Mouse (Mus musculus) left cerebral cortex, postnatal 14 days (tissue): Measurements from ENCODE around the gene Olfr90. TPM values are rescaled to one million over a fixed set of nuclear protein-coding genes. Genes with fewer than 3 reads are reported as not detected.

ENCODE experiments used
- DNase-seq, 2 experiments: peaks; one replicate each; pipeline ENCODE4 v3.0.0; 2021 to 2022; ENCODE audit warnings: low spot score in 2 of 2, mixed read lengths in 1 of 2
- intact Hi-C: fragments of 180-260 bp; cut with DNase I; formaldehyde crosslinking; loops from one replicate; pipeline ENCODE4 v1.15.1; 2025
- total RNA-seq, 2 experiments: library from RNA; stranded (reverse); gene quantifications; 2 replicates each; pipeline ENCODE4 v1.2.3; 2021

Gene Olfr90
- total RNA-seq, 2 experiments from 2014 or later = 0.13 TPM; not detected in 1

DNA sequence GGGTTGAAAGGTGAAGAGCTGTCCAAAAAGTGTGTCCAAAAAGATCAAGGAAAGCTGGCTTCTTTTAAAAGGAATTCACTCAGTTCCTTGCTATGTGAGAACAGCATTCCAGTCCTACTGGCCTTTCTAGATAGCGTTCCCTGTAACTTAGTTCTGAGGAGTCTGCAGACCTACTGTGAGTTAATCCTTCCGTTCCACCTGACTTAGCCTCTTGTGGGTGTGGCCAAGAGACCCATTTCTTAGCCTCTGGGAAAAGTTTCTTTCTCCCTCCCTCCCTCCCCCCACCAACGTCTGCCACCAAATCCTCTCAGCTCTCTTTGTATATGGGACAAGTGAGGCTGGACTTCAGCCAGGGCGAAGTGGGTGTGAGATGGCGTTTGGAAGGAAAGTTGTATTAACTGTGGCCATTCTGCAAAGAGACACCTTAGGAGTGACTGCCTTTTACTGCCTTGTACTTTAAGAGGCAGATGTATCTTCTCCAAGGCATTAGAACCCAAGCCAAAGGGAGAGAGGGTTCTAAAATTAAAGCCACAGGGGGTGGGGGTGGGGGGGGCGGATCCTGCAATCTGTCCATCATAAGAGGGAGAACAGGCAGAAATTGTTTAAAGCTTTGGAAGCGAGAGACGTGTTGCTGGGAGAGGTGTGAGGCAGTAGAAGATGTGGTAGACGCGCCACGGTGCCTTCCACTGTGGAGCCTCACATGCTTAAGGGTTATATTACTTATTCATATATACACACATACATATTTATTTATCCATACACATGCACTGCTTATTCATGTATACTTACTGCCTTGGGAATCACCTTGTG lies 24.4 kb downstream of the Olfr90 start:
- intact Hi-C loops = no loop called here
- no peak for DNase-seq

DNA sequence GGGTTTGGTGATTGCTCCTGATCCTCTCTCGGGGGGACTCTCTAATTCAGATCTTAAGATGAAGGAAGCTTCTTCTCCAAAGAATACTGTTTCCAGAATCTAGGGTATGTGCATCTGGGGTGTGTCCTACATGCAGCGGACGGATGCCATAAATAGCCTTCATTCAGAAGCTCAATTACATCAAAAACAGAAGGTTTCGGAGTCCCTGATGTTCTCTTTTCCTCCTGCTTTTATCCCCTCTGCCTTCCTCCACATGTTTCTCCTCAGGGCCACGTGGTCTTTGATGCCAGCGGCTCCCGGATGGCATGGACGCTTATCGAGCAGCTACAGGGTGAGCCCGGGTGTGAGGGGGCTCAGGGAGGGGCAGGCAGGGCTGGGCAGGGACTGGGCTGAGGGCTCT lies 25.2 kb downstream of the Olfr90 start:
- no peak for DNase-seq
- intact Hi-C loops = no loop called here

DNA sequence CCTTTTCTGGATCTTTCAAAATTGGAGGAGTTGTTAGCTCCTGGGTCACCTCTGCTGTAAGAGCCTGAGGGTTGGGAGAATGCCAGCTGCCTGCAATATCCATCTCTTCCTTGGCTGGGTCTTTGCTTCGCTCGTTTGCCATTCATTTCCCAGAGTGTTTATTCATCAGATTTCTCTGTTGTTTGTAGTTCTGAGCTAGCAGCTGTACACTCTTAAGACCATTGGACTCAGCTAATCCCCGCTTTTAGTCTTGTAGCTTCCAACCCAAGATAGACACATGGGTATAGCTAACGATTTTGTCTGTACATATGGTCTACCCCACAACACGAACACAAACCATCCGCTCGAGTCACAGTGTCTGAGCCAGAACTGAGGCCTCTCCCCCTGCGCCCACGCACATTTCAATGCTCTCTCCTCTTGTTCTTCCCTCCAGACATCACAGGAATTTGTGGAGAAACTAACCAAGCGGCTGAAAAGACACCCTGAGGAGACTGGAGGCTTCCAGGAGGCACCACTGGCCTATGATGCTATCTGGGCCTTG lies 26.1 kb downstream of the Olfr90 start:
- no peak for DNase-seq
- intact Hi-C loops = no loop called here

DNA sequence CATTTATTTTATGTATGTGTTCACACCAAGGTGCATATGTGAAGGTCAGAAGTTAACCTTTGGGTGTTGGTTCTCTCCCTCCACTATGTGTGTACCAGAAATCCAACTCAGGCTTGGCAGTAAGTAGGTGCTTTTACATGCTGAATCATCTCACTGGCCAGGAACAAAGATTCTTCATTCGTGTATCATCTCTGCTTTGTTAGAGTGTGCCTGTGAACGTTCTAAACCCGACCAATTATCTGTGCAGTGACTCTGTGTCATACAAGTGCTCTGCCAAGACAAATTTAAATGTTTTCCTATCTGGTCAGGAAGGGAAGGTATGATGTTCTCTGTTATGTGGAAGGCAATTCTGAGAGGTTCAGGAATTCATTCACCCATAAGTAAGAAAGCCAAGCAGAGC lies 26.9 kb downstream of the Olfr90 start:
- no peak for DNase-seq
- intact Hi-C loops = no loop called here

DNA sequence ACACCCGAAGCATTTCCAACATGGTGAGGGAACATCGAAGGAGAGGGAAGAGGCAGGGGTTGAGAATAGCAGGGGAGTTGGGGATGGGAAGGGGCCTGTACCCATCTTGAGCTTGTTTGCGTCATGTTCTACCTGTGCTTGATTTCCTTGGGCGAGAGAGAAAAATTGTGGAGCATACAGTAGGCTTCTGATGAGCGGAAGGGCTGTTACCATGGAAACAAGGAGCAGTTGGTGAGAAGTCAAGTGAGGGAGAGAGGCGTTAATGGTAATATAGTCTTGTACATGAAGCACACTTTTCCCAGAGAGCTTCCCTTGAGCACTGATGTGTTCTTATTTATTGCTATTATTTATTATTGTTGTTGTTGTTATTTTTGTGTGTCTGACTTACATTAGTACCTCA lies 31.3 kb downstream of the Olfr90 start:
- intact Hi-C loops = no loop called here
- DNase-seq = no peak

DNA sequence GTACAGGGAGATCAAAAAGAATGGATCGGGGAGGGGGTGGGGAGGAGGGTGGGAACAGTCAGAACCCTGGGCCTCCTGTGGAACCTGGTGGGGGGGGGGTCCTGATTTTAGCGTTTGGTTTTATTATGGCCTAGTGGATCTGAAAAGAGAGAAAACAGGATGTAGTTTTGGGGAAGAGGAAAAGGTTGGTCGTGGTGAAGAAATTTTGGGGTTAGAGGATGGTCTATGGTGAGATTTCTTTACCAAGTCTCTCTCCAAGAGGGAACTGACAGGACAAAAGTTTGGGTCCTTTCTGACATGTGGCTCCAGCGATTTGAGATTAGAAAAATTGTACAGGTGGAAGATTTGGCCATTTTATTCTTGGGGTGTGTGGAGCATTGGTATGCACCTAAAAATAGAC lies 36.6 kb downstream of the Olfr90 start:
- no peak for DNase-seq
- intact Hi-C loops = loop anchor here (2.0 kb wide), 1 partner anchor 27 kb away; no protein-coding TSS in a partner anchor

DNA sequence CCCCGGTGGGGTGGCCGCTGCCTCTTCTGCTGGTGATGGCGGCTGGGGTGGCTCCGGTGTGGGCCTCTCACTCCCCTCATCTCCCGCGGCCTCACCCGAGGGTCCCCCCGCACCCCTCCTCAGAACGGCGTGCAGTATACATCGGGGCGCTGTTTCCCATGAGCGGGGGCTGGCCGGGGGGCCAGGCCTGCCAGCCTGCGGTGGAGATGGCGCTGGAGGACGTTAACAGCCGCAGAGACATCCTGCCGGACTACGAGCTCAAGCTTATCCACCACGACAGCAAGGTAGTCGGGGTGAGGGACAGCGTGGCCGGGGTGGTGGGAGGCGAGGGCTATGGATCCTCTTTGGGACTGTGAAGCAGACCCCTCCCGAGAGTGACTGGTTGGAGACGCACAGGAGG lies 37.4 kb downstream of the Olfr90 start:
- DNase-seq = no peak
- intact Hi-C loops = loop anchor here (2.0 kb wide), 1 partner anchor 28 kb away; no protein-coding TSS in a partner anchor

DNA sequence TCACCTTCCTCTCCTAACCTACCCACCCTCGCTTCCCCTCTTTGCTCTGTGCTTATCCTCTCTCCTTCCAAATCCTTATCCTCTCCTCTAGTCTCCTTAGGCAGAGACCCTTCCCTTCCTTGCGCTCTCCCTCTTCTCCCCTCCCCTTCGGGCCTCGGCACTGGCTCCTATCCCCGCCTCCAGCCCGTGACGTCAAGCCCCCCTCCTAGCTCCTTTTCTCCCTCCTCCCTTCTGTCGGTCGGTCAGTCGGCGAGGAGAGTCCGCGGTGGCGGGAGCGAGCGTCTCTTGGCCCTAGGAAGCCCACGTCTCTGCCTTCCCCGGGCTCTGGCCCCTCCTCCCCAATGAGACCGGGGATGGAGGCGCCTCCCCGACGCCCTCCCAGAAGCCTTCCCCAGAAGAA lies 37.9 kb downstream of the Olfr90 start:
- intact Hi-C loops = loop anchor here (2.0 kb wide), 1 partner anchor 28 kb away; no protein-coding TSS in a partner anchor
- peak; percentile 85 to 94 for DNase-seq

DNA sequence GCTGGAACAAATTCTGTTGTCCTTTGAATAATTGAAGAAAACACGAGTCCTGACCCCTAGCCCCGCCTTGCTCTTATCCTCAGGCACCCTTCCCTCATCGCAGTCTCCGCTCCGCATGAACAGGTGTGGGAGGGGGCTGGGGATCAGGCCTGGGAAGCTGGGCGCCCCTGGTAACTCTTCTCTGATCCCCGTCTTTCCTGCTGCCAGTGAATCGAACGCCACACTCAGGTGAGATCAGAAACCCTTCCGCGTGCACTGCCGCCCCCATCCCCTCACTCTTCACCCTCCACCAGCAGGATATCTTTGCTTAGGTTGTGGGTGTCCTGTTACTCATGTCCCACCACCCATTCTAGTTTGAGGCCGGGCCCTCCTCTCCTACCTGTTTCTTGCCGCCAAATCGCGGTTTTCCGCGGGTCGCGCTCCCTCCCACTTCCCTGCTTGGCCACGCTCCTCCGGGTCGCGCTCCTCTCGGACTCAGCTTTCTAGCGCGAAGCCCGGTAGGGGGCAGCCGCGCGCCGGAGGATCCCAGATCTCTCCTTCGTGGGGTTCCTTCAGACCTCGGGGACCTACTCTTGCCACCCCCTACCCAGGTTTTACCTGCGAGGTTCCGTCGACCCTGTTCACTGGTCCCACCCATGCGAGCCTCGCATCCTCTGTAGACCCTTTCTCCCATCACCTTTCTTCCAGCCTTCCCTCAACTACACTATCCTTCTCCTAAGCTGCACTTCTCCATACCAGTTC lies 38.6 kb downstream of the Olfr90 start:
- DNase-seq = peak; percentile 75 to 84

DNA sequence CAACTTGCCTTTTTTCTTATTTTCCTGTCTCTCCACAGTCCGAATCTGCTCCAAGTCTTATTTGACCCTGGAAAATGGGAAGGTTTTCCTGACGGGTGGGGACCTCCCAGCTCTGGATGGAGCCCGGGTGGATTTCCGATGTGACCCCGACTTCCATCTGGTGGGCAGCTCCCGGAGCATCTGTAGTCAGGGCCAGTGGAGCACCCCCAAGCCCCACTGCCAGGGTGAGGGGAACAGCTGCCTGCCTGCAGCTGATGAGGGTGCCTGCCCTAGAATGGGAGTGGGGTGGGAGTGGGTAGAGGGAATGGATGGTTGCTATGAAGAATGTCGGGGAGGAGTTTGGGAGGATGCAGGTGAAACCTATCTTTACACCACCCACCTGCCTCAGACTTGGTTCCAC lies 39.9 kb downstream of the Olfr90 start:
- DNase-seq = no peak
- intact Hi-C loops = loop anchor here (2.0 to 5.0 kb wide), 2 partner anchors 91 to 134 kb away; partner anchors contain the start of genes Znrd1 and Znrd1as

More for the DNA sequence above, 38.6 kb downstream of the Olfr90 start:
- intact Hi-C loops = loop anchor here (2.0 to 5.0 kb wide), 3 partner anchors 29 to 135 kb away; partner anchors contain the start of genes Znrd1 and Znrd1as

DNA sequence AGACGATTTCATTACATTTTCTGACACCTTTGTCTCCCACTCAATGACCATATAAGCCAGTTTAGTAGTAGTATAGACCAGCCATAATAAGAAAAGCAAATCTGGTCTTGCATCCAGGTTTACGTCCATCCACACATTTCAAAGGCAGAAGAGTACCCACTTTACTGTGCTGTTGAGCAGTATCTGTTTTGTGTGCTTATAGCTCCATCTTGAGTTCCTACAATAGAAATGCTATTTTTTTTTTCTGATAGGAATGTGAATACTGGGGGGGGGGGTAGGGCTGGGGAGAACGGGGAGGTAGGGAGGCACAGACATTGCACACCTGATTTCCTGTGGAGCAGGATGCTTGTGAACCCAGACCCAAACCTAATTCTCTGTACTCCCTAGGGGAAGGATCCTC lies 40.3 kb downstream of the Olfr90 start:
- intact Hi-C loops = loop anchor here (2.0 to 5.0 kb wide), 3 partner anchors 45 to 133 kb away; partner anchors contain the start of genes Znrd1 and Znrd1as
- no peak for DNase-seq

DNA sequence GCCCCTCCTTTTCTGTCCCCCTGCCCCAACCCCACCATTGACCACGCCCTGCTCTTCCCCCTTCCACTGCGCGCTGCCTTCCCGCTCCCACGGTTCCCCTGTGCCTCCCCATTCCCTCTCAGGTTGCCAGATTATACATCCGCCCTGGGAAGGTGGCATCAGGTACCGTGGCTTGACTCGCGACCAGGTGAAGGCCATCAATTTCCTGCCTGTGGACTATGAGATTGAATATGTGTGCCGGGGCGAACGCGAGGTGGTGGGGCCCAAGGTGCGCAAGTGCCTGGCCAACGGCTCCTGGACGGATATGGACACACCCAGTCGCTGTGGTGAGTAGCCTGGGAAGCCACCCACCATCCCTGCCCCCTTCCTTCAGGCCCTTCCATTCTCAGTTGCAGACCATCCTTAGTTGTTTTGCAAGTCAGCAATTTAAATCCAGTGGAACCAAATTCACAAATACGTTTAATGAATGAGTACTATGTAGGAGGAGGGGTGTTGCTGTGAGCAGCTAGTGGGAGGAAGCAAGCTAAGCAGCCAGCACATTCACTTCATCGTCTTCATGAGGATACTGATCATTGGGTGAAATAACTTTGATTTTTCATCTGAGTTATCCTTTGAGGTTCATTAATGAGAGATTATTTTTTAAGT lies 40.8 kb downstream of the Olfr90 start:
- intact Hi-C loops = loop anchor here (2.0 to 5.0 kb wide), 2 partner anchors 45 to 90 kb away; partner anchors contain the start of genes Znrd1 and Znrd1as
- no peak for DNase-seq

DNA sequence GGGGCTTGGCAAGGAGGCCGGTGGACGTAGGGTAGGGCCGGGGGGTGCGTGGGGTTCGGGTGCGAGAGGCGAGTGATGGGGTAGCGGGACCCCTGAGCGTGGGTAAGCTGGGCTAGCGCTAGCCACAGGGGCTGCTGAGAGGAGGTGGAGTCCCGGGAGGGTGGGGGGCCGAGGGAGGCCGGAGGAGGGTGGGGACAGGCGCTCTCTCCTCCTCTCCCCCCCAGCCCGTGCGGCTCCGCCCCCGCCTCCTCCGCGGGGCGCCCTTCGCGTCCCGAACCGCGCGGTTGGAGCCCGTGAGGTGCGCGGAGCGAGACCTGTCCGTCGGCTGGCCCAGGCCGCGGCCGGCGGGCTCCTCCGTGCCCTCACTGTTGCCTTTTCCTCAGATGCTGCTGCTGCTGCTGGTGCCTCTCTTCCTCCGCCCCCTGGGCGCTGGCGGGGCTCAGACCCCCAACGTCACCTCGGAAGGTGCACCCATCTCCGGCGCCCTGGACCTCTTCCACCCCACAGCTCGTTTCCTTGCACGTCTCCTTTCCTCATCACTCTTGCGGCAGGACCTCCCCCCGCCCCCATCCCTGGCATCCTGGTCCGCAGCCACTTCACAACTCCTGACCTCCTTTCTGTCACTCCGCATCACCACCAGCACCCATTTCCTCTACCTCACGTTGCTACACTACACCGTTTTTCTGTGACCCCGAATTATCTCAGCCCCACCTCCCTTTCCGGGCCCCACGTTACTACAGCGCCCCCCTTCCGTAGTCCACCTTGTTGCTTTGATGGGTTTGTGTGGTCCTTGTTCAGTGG lies 41.8 kb downstream of the Olfr90 start:
- intact Hi-C loops = loop anchor here (2.0 to 5.0 kb wide), 2 partner anchors 44 to 89 kb away; partner anchors contain the start of genes Znrd1 and Znrd1as

DNA sequence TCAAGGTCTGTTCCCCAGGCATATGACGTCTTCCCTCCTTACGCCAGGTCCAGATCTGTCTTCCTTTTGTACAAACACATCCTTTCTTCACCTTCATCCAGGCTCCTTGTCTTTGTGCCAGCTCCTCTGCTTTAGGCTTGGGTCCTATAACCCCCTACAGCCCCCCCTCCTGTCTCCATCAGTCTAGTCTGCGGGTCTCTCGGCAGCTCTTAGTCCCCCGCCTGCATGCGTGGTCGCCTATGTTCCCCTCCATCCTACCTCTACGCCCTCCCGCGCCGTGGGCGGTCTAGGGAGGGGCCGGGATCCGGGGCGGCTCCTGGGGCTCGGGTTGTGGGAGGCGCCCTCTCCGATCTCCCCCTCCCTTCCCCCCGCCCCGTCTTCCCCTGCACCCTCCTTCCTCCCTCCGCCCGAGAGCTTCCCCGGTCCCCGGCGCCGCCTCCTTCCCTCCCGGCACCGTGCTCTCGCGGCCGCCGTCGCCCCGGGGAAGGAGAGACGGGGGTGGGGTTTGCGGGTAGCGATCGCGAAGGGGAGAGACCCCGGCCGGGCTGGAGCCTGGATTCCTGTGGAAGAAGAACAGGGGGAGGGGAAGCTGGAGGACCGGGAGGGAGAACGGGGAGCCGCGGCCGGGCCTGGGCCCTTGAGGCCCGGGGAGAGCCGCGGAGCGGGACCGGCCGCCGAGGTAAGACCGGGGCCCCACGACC lies 42.5 kb downstream of the Olfr90 start, which contains the start of gene Gabbr1:
Gene Gabbr1, plus strand, starts transcription at position 356 of the 701 bp plus-strand sequence.
- intact Hi-C loops = loop anchor here (2.0 to 5.0 kb wide), 2 partner anchors 43 to 88 kb away; partner anchors contain the start of genes Znrd1 and Znrd1as
- peak; percentile 67 to 77 for DNase-seq

More for the DNA sequence above, 41.8 kb downstream of the Olfr90 start:
- DNase-seq = peak; percentile 56 to 63

DNA sequence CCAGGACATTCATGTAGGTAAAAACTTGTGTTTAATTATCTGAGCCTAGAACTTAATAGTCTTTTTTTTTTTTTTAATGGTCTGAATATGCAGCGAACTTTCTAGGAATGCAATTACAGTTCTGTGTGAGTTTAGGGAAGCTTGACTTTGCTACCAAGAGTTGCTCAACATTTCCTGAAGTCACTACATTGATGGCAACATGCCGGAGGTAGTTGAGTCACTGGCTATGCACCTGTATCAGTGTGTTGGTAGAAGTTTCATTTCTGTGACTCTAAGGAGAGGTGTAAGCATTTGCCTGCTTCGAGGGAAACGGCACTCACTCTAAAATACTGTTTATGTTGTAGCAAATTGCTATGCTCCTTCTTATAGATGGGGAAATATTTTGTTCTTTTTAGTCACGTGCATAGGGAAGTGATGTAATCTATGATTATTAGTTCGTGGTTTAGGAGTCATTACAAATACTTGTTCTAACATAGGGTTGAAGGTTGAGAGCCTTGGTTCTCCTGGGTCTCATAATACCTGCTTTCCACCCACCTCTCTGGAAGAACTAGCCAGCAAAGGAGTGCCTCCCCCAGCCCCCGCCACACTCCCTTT lies 43.6 kb downstream of the Olfr90 start:
- no peak for DNase-seq

DNA sequence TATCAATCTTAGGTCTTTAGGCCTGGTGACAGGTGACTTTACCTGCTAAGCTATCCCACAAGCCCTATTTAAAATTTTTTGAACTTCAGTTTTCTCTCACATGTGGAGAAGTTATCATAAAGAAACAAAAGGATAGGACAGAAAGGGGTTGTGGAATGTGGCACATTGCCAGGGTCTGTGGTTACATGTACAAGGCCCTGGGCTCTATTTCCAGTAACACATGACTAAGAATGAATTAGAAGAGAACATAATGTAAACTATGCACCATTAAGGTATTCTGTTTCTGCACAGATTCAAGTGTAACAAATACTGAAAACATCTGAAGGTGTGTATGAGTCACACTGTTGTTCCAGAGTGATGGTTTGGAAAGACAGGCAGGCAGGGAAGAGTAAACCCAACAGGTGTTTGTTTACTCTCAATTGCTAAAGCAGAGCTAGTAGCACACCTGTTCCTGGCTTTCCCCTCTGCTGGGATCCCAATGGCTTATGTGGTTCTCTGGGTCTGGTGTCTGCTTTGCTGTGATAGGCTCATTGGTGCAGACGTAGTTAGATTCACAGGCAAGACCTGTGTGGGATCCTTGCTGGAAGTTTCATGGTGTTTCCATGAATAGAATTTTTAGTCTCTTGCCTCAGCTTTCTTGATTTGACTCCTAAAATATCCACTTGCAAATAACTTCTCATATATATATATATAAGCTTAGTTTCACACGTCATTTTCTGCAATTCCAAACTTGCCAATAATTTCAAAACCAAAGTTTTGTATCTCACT lies 49.0 kb downstream of the Olfr90 start:
- intact Hi-C loops = no loop called here

More for the DNA sequence above, 43.6 kb downstream of the Olfr90 start:
- intact Hi-C loops = loop anchor here (5.0 kb wide), 1 partner anchor 87 kb away; the partner anchor contains the start of genes Znrd1 and Znrd1as

More for the DNA sequence above, 49.0 kb downstream of the Olfr90 start:
- no peak for DNase-seq
